Mouse (Mus musculus) limb, embryonic 14.5 days (tissue): ENCODE measurements around the gene Wdr54. TPM values are rescaled to one million over a fixed set of nuclear protein-coding genes. Genes with fewer than 3 reads are reported as not detected.

ENCODE experiments used
- ATAC-seq: fragments of 200-750 bp; cut with Nextera tagmentation; 2 replicates; pipeline ENCODE4 v1.8.0; 2017; ENCODE audit warnings: low read depth, moderate number of reproducible peaks, moderate TSS enrichment; ENCODE audit not compliant: low FRiP score
- DNase-seq: peaks from one replicate; pipeline ENCODE4 v3.0.0-alpha.2; 2015; ENCODE audit warnings: low spot score
- H3K27ac ChIP-seq: fragments of 300-500 bp; sonication (generic); replicated peaks from 2 replicates; pipeline ENCODE4 v1.5.1; 2014; ENCODE audit warnings: low read depth, mild to moderate bottlenecking, low read length, moderate library complexity, mixed read lengths
- H3K27me3 ChIP-seq: fragments of 300-500 bp; sonication (generic); 2 replicates; pipeline ENCODE4 v1.6.1; 2014; ENCODE audit warnings: low read length, mixed read lengths; ENCODE audit not compliant: control insufficient read depth, insufficient read depth
- H3K36me3 ChIP-seq: fragments of 300-500 bp; sonication (generic); 2 replicates; pipeline ENCODE4 v1.6.1; 2014; ENCODE audit warnings: mild to moderate bottlenecking, low read length, moderate library complexity, mixed read lengths; ENCODE audit not compliant: control insufficient read depth, insufficient read depth
- H3K4me1 ChIP-seq: fragments of 300-500 bp; sonication (generic); 2 replicates; pipeline ENCODE4 v1.6.1; 2014; ENCODE audit warnings: antibody characterized with exemption, low read length, mixed read lengths; ENCODE audit not compliant: control insufficient read depth, insufficient read depth
- H3K4me2 ChIP-seq: fragments of 300-500 bp; sonication (generic); replicated peaks from 2 replicates; pipeline ENCODE4 v1.6.1; 2014; ENCODE audit warnings: low read depth, mild to moderate bottlenecking, low read length, moderate library complexity; ENCODE audit not compliant: severe bottlenecking
- H3K4me3 ChIP-seq: fragments of 300-500 bp; sonication (generic); replicated peaks from 2 replicates; pipeline ENCODE4 v1.5.1; 2014; ENCODE audit warnings: low read length
- H3K9ac ChIP-seq: fragments of 300-500 bp; sonication (generic); 2 replicates; pipeline ENCODE4 v1.6.1; 2014; ENCODE audit warnings: mild to moderate bottlenecking, low read depth, low read length, moderate library complexity; ENCODE audit not compliant: severe bottlenecking
- H3K9me3 ChIP-seq: fragments of 300-500 bp; sonication (generic); 2 replicates; pipeline ENCODE4 v1.6.1; 2016; ENCODE audit warnings: low read length; ENCODE audit not compliant: control insufficient read depth
- POLR2A ChIP-seq: fragments of 200-500 bp; IDR thresholded peaks from 2 replicates; pipeline ENCODE4 v1.8.0; 2012; ENCODE audit warnings: inconsistent platforms, mild to moderate bottlenecking, moderate library complexity, borderline replicate concordance; ENCODE audit not compliant: insufficient read depth, insufficient read length; ENCODE audit errors: extremely low read depth
- WGBS: fragments of 180-500 bp; shearing (Covaris S2); extraction: QIAGEN DNeasy Blood & Tissue Kit; methylation state at CpG from one replicate; pipeline ENCODE4 v1.1.7; 2014; 5-methylcytosine and 5-hydroxymethylcytosine counted together
- polyA plus RNA-seq, 2 experiments: library from polyadenylated mRNA; depleted of rRNA in 1 of 2; stranded (reverse) in 1 of 2; unstranded in 1 of 2; fragments of >200 nt; fragmentation: Nextera tagmentation in 1 of 2; extraction: Ambion mirVana in 1 of 2; gene quantifications; 2 replicates each; pipeline versions ENCODE4 v1.2.1 to v1.2.3; 2012 to 2014

Wdr54 gene
- polyA plus RNA-seq, 2 experiments: 5.5 to 13.1 TPM

DNA sequence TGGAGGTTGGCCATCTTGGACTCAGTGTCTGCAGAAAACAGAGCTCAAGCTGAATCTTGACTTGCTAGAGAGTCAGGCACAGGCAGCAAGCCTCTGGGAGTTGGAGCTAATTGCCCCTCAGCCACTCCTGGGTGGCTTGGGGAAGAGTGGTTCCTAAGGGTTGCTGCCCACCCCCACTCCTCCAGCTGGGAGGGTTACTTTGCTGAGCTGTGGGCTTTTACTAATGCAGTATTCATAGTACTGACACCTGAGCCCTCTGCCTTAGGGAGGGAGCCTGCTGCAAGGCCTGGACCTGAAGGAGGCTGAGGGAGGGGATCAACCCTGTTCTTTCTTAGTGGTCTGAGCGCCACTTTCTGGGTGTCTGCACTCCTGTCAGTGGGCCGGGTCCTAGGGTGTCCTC lies 30.7 kb upstream of the Wdr54 start:
- Histone ChIP-seq H3K27ac (no peak overlapping the region), H3K4me3 (no peak overlapping the region), H3K4me2 (no peak overlapping the region), H3K27me3 (no peaks in the 10 kb centered on the region), H3K9ac (no peak overlapping the region), H3K9me3 (no peaks in the 10 kb centered on the region), H3K4me1 (peaks cover 14% of the 10 kb centered on the region), H3K36me3 (peaks cover 83% of the 10 kb centered on the region)
- TF ChIP-seq POLR2A: no peak
- DNase-seq (no peak), ATAC-seq (no peak)
- 81% methylated on average over 2 of the region's 2 CpGs for WGBS

- H3K9me3 ChIP-seq: no peaks in the 10 kb centered on the region
- H3K9ac ChIP-seq: peak overlapping the region; percentile 28; the same call in 1 of the 2 replicates
- DNase-seq (peak; percentile 65), ATAC-seq (peak; percentile 83)
- peaks cover 14% of the 10 kb centered on the region for H3K4me1 ChIP-seq
- WGBS: 13% methylated on average over 24 of the region's 25 CpGs
- H3K27ac ChIP-seq: 0 out of 2 replicates have a peak overlapping the region, but pooled peaks have one; percentile 20
- no peaks in the 10 kb centered on the region for H3K27me3 ChIP-seq
- peak overlapping the region; percentile 38 for H3K4me2 ChIP-seq
- H3K36me3 ChIP-seq: peaks cover 75% of the 10 kb centered on the region
- H3K4me3 ChIP-seq: peak overlapping the region; percentile 21
- TF ChIP-seq POLR2A: no peak
These were observed 30.0 kb upstream of the Wdr54 start for GRCm38 (mm10) chr6:83185895-83186861.

DNA sequence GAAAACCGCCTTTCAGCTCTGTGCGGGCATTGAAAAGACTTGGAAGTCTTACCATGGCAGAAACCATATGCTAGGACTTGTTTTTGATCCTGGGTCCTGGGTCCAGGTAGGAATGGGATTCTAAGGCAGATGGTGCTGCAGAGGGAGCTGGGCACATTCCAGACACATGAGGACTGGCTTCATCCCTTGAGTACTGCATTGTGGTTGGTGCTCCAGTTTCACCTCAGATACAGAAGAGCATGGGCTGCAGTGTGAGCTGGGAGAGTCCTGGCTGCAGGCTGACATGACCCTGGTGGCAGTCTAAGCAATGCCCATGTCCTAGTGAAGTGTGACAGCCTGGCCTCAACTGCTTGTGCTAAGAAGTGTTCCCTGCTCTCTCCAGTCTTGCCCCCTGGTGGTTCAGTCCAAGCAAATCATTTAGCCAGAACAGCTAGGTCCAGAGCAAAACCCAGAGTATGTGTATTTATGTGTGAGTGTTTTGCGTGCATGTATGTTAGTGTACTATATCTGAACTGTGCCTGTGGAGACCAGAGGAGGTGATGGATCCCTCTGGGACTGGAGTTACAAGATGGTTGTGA lies 28.8 kb upstream of the Wdr54 start:
- DNase-seq (no peak), ATAC-seq (no peak)
- Histone ChIP-seq H3K9ac (no peak overlapping the region), H3K4me1 (peaks cover 14% of the 10 kb centered on the region), H3K27me3 (no peaks in the 10 kb centered on the region), H3K9me3 (no peaks in the 10 kb centered on the region), H3K4me3 (no peak overlapping the region), H3K36me3 (peaks cover 67% of the 10 kb centered on the region), H3K27ac (no peak overlapping the region), H3K4me2 (no peak overlapping the region)
- no peak for TF ChIP-seq POLR2A
- WGBS: 92% methylated on average over 3 of the region's 3 CpGs

- Histone ChIP-seq H3K4me2 (no peak overlapping the region), H3K4me3 (no peak overlapping the region), H3K27me3 (no peaks in the 10 kb centered on the region), H3K36me3 (peaks cover 37% of the 10 kb centered on the region), H3K9me3 (no peaks in the 10 kb centered on the region), H3K4me1 (peaks cover 6% of the 10 kb centered on the region), H3K27ac (no peak overlapping the region), H3K9ac (no peak overlapping the region)
- DNase-seq (no peak), ATAC-seq (no peak)
- 74% methylated on average over 6 of the region's 6 CpGs for WGBS
- no peak for TF ChIP-seq POLR2A
These were observed 24.4 kb upstream of the Wdr54 start for GRCm38 (mm10) chr6:83180605-83181004.

DNA sequence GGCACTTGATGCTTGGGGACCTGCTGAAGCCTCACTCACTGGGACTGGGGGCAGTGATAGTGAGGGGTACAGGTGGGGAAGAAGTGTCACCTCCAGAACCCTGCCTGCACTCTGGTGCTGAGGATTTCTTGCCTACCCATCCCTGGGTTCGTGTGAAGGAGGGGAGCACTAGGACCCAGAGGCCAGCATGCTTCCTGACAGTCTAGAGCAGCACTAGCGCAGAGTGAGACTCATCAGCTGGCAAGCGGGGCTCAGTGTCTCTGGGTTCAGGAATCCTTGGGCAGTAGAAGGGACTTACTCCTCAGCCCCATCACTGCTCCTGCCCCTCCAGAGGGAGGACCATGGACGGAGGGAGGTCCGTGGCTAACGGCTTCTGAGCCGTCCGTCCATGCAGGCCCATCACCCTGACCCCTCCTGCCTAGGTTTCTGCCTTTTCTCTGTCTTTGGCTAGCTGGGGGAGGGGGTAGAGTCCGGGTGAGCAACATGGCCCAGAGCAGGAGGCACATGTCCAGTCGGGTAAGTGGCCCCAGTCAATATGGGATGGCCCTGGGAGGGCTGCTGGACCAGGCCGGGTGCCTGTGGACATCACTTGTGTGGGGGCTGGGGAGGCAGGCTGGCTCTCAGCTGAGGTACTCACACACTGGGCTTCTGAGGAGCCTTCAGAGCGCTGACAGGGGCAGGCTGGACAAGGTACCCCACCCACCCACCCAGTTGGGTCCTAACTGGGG lies 23.4 kb upstream of the Wdr54 start:
- 18% methylated on average over 12 of the region's 12 CpGs for WGBS
- ATAC-seq (peak; percentile 41; the same call in 1 of the 2 replicates), DNase-seq (peak; percentile 50)
- Histone ChIP-seq H3K9ac (peak overlapping the region; percentile 41), H3K4me3 (peak overlapping the region; percentile 27), H3K36me3 (peaks cover 29% of the 10 kb centered on the region), H3K9me3 (no peaks in the 10 kb centered on the region), H3K27me3 (no peaks in the 10 kb centered on the region), H3K4me1 (peaks cover 4% of the 10 kb centered on the region; the same call in 1 of the 2 replicates), H3K27ac (no peak overlapping the region), H3K4me2 (peak overlapping the region; percentile 45)
- no peak for TF ChIP-seq POLR2A
